Mouse (Mus musculus) frontal cortex, adult (tissue): Measurements from ENCODE around the gene Zglp1.

Experiments
- ATAC-seq: cut with Nextera tagmentation; 2 replicates; pipeline ENCODE4 v1.9.2; 2017; ENCODE audit warnings: mild to moderate bottlenecking, moderate library complexity, mixed read lengths; ENCODE audit not compliant: low TSS enrichment

The Zglp1 gene

GRCm38 (mm10) chr9:21027774-21028290 is 39.1 kb downstream of the Zglp1 start:
- ATAC-seq, result no peak

GRCm38 (mm10) chr9:21026849-21027248 is 40.0 kb downstream of the Zglp1 start:
- no peak for ATAC-seq

- no peak for ATAC-seq
Observed at GRCm38 (mm10) chr9:21025258-21025810, 41.6 kb downstream of the Zglp1 start.

GRCm38 (mm10) chr9:21022726-21023125 is 44.2 kb downstream of the Zglp1 start:
- no peak for ATAC-seq

GRCm38 (mm10) chr9:21022288-21022687 is 44.6 kb downstream of the Zglp1 start:
- ATAC-seq, result no peak

GRCm38 (mm10) chr9:21021363-21021762 is 45.5 kb downstream of the Zglp1 start:
- ATAC-seq, result no peak

GRCm38 (mm10) chr9:21018600-21018999 is 48.3 kb downstream of the Zglp1 start:
- no peak for ATAC-seq

GRCm38 (mm10) chr9:21017177-21017575 is 49.7 kb downstream of the Zglp1 start:
- ATAC-seq, result no peak

- no peak for ATAC-seq
Observed at GRCm38 (mm10) chr9:21016331-21017176, 50.3 kb downstream of the Zglp1 start.

- ATAC-seq, result no peak
Observed at GRCm38 (mm10) chr9:21015571-21016130, 51.2 kb downstream of the Zglp1 start, which contains the start of gene Icam1. TSS of gene Icam1 (plus strand) at chr9:21015985.

- 0 out of 2 replicates have a peak, but pooled peaks have one; percentile 25 for ATAC-seq
Observed at GRCm38 (mm10) chr9:21014691-21015570, 52.0 kb downstream of the Zglp1 start.
